Mouse (Mus musculus) heart, postnatal 0 days (tissue): ENCODE results near the gene Eps8.

ENCODE experiments used
- CTCF ChIP-seq: IDR thresholded peaks from 2 replicates; pipeline ENCODE4 v1.5.1; 2016; ENCODE audit warnings: antibody characterized with exemption, control low read depth, low read depth
- EP300 ChIP-seq: IDR thresholded peaks from 2 replicates; pipeline ENCODE4 v1.6.1; 2016; ENCODE audit warnings: antibody characterized with exemption, low read depth

- TF ChIP-seq CTCF: no peak
- TF ChIP-seq EP300: no peak
These were observed 145.2 kb downstream of the Eps8 start for GRCm38 (mm10) chr6:137509341-137510045.
